Mouse (Mus musculus) gastrocnemius, postnatal 10 days (tissue): ENCODE measurements around the gene Ctf1. TPM values are rescaled to one million over a fixed set of nuclear protein-coding genes. Genes with fewer than 3 reads are reported as not detected.

Experiments
- microRNA-seq, 2 experiments: library from miRNA; unstranded; fragments of <30 nt; microRNA quantifications; one replicate each; pipeline ENCODE4 v1.2.0; 2021
- total RNA-seq, 2 experiments: library from RNA; stranded (reverse); gene quantifications; 2 replicates each; pipeline ENCODE4 v1.2.3; 2021

Gene Ctf1
- total RNA-seq, 2 experiments from 2014 or later = 9.1 to 12.7 TPM

Small RNA genes lying within 50 kb of the gene (microRNA-seq; reads per million reads assigned to microRNA genes)
- 0 reads per million in 2 experiments for gene Mir762

Other genes starting within 250 kb of the Ctf1 start
- gene Fbrs, start 233.5 kb upstream of the Ctf1 start, total RNA-seq = 10 to 100 TPM; 29.5 to 35.8 TPM
- gene Srcap, start 200.8 kb upstream of the Ctf1 start, total RNA-seq = 10 to 100 TPM; 56.8 to 66.1 TPM
- 10 to 100 TPM; 10.3 to 10.5 TPM for gene Gm42715, start 193.2 kb upstream of the Ctf1 start, total RNA-seq
- gene Tmem265, start 151.3 kb upstream of the Ctf1 start, total RNA-seq = not detected
- gene Phkg2, start 139.4 kb upstream of the Ctf1 start, total RNA-seq = 10 to 100 TPM; 13.3 to 17.6 TPM
- gene Ccdc189, start 124.1 kb upstream of the Ctf1 start, total RNA-seq = 1 to 10 TPM; 1.7 to 3.2 TPM
- 10 to 100 TPM; 26.9 to 37.8 TPM for gene Rnf40, start 124.0 kb upstream of the Ctf1 start, total RNA-seq
- 10 to 100 TPM in 1 of 2 experiments, 1 to 10 TPM in 1; 9.2 to 14.7 TPM for gene Zfp629, start 96.9 kb upstream of the Ctf1 start, total RNA-seq
- gene Bcl7c, start 3.8 kb upstream of the Ctf1 start, total RNA-seq = 10 to 100 TPM; 93.2 to 97.1 TPM
- gene Ctf2, start 19.4 kb downstream of the Ctf1 start, total RNA-seq = not detected
- gene Fbxl19, start 31.8 kb downstream of the Ctf1 start, total RNA-seq = 1 to 10 TPM; 2.9 to 6.0 TPM
- gene Orai3, start 57.1 kb downstream of the Ctf1 start, total RNA-seq = 10 to 100 TPM; 10.2 to 12.3 TPM
- gene Setd1a, start 63.9 kb downstream of the Ctf1 start, total RNA-seq = 10 to 100 TPM; 21.2 to 26.2 TPM
- gene Gm49388, start 72.9 kb downstream of the Ctf1 start, total RNA-seq = under 1 TPM in 1 of 2 experiments, not detected in 1; 0.47 TPM
- gene Hsd3b7, start 87.9 kb downstream of the Ctf1 start, total RNA-seq = 10 to 100 TPM in 1 of 2 experiments, 1 to 10 TPM in 1; 8.1 to 12.5 TPM
- 10 to 100 TPM; 52.6 to 69.7 TPM for gene Stx4a, start 111.6 kb downstream of the Ctf1 start, total RNA-seq
- 1 to 10 TPM; 3.0 to 4.6 TPM for gene Stx1b, start 111.8 kb downstream of the Ctf1 start, total RNA-seq
- 10 to 100 TPM; 16.2 to 20.1 TPM for gene Zfp646, start 163.5 kb downstream of the Ctf1 start, total RNA-seq
- gene Zfp668, start 164.1 kb downstream of the Ctf1 start, total RNA-seq = 1 to 10 TPM; 5.8 to 7.7 TPM
- gene Prss53, start 178.2 kb downstream of the Ctf1 start, total RNA-seq = 1 to 10 TPM in 1 of 2 experiments, under 1 TPM in 1; 0.96 to 1.2 TPM
- gene Gm21974, start 182.7 kb downstream of the Ctf1 start, total RNA-seq = not detected
- gene Vkorc1, start 182.9 kb downstream of the Ctf1 start, total RNA-seq = 10 to 100 TPM; 36.8 to 48.9 TPM
- gene Bckdk, start 191.3 kb downstream of the Ctf1 start, total RNA-seq = 10 to 100 TPM; 84.9 to 89.6 TPM
- gene Kat8, start 199.8 kb downstream of the Ctf1 start, total RNA-seq = 10 to 100 TPM; 12.9 to 16.7 TPM
- not detected for gene Prss8, start 217.4 kb downstream of the Ctf1 start, total RNA-seq
- 1 to 10 TPM; 6.6 to 7.9 TPM for gene Prss36, start 234.0 kb downstream of the Ctf1 start, total RNA-seq